Mouse (Mus musculus) megakaryocyte, embryonic 14.5 days (primary cell): ENCODE results near the gene Usp39. TPM values are rescaled to one million over a fixed set of nuclear protein-coding genes. Genes with fewer than 3 reads are reported as not detected.

Source experiments
- H3K27me3 ChIP-seq: replicated peaks from 2 replicates; pipeline ENCODE3; 2012; ENCODE audit warnings: inconsistent platforms
- H3K36me3 ChIP-seq: replicated peaks from 2 replicates; pipeline ENCODE3; 2012; ENCODE audit warnings: low read length, inconsistent platforms, mixed read lengths
- H3K4me1 ChIP-seq: 2 replicates; pipeline ENCODE4 v1.6.1; 2012; ENCODE audit warnings: inconsistent platforms
- H3K4me3 ChIP-seq: replicated peaks from 2 replicates; pipeline ENCODE3; 2012; ENCODE audit warnings: moderate library complexity, mild to moderate bottlenecking, inconsistent platforms
- H3K9me3 ChIP-seq: 2 replicates; pipeline ENCODE4 v1.6.1; 2012; ENCODE audit warnings: inconsistent platforms
- FLI1 ChIP-seq: IDR thresholded peaks from 2 replicates; pipeline ENCODE4 v1.6.1; 2012; ENCODE audit warnings: low read length, inconsistent platforms, mixed read lengths
- GATA1 ChIP-seq: IDR thresholded peaks from 3 replicates; pipeline ENCODE4 v1.6.1; 2012; ENCODE audit warnings: mixed read lengths, low read length, inconsistent platforms, borderline replicate concordance
- polyA plus RNA-seq: library from polyadenylated mRNA; stranded (reverse); fragments of >175 nt; gene quantifications from 2 replicates; pipeline ENCODE4 v1.2.3, GENCODE M21; 2012; ENCODE audit warnings: low replicate concordance; ENCODE audit not compliant: insufficient read depth

Usp39 gene
- polyA plus RNA-seq, 1 experiment = 27.8 TPM

- H3K4me1 ChIP-seq = peaks cover 76% of the 10 kb centered on the region
- no peak for TF ChIP-seq GATA1
- TF ChIP-seq FLI1 = no peak
Measured at GRCm38 (mm10) chr6:72362132-72363028, 17.4 kb upstream of the Usp39 start.

DNA sequence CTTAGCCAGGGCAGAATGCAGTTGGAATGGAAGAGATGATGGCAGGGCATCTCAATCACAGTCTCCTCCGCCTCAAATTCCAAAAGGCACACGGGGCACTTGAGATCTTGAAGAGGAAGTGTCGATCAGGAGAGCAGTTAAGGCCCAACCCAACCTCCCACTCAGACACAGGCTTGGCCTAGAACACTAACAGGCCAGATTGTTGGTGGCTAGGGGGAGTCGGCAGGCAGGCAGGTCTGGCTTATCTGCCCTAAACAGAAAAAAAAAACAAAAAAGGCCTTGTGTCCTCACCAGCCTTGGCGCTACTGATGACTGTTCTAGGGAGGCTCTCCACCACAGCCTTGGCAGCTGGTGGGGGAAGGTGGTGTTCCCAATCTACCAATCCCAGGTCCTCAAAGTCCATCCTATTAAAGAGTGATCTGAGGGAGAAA is 16.2 kb upstream of the Usp39 start:
- peaks cover 52% of the 10 kb centered on the region for H3K36me3 ChIP-seq

More at GRCm38 (mm10) chr6:72362132-72363028, 17.4 kb upstream of the Usp39 start:
- H3K4me3 ChIP-seq = peak overlapping the region; percentile 97
- H3K27me3 ChIP-seq = no peaks in the 10 kb centered on the region
- H3K9me3 ChIP-seq = no peaks in the 10 kb centered on the region
- peaks cover 51% of the 10 kb centered on the region for H3K36me3 ChIP-seq

DNA sequence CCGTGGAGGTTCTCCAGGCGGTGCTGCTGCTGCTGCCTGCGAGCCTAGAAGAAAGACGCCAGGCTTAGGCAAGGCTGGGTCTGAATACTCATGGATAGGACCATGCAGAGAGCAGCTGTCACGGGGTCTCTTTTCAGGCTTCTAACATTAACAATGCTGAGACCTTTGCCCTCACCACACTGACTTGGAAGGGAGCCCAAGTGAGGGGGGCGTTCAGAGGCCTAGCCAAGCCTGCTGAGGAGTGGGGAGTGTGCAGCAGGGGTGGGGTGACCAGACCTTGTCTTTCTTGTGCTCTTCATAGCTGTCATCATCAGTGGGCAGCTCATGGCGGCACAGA is 15.6 kb upstream of the Usp39 start:
- Histone ChIP-seq H3K9me3 (no peaks in the 10 kb centered on the region), H3K4me3 (peak overlapping the region; percentile 70), H3K27me3 (no peaks in the 10 kb centered on the region), H3K36me3 (peaks cover 54% of the 10 kb centered on the region), H3K4me1 (peaks cover 84% of the 10 kb centered on the region)
- TF ChIP-seq FLI1 (no peak), GATA1 (no peak)

More for the DNA sequence above, 16.2 kb upstream of the Usp39 start:
- Histone ChIP-seq H3K27me3 (no peaks in the 10 kb centered on the region), H3K4me1 (peaks cover 79% of the 10 kb centered on the region), H3K4me3 (peak overlapping the region; percentile 97), H3K9me3 (no peaks in the 10 kb centered on the region)
- TF ChIP-seq FLI1 = no peak

DNA sequence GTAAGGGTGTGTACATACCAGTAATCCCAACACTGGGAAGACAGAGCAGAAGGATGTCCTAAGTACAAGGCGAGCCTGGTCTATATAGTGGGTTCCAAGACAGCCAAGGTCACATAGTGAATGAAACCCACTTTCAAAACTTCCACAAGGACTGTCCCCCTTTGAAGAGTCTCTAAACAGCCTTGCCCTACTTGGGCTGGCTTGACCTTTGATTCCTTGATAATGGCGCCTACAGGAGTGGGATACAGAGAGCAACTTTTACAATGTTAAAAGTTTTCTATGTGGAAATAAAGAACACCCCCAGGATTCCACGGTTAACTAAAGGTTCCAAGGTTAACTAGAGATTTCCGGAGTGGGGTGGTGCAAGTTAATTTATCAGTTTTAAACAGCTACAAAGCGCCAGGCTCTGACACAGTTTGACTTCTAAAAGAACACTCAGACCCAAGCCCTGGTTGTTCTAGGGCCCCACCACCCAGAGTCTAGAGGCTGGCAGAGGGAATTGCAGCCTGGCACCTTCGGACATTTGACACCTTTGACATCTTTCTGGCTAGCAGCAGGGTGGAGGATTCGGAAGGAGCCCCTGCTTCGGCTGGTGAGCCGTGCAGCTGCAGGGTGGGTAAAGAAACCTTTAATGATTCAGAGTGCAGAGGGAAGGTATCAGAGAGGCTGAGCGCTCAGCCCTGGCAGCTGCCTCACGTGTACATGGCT is 15.1 kb upstream of the Usp39 start:
- Histone ChIP-seq H3K36me3 (peaks cover 54% of the 10 kb centered on the region), H3K27me3 (no peaks in the 10 kb centered on the region), H3K9me3 (no peaks in the 10 kb centered on the region), H3K4me3 (peak overlapping the region; percentile 70), H3K4me1 (peaks cover 88% of the 10 kb centered on the region)
- TF ChIP-seq GATA1 (no peak), FLI1 (no peak)

GRCm38 (mm10) chr6:72359343-72359742 is 14.4 kb upstream of the Usp39 start:
- Histone ChIP-seq H3K27me3 (no peaks in the 10 kb centered on the region), H3K4me1 (peaks cover 89% of the 10 kb centered on the region), H3K4me3 (no peak overlapping the region), H3K9me3 (no peaks in the 10 kb centered on the region), H3K36me3 (peaks cover 54% of the 10 kb centered on the region)
- TF ChIP-seq FLI1 (no peak), GATA1 (no peak)

DNA sequence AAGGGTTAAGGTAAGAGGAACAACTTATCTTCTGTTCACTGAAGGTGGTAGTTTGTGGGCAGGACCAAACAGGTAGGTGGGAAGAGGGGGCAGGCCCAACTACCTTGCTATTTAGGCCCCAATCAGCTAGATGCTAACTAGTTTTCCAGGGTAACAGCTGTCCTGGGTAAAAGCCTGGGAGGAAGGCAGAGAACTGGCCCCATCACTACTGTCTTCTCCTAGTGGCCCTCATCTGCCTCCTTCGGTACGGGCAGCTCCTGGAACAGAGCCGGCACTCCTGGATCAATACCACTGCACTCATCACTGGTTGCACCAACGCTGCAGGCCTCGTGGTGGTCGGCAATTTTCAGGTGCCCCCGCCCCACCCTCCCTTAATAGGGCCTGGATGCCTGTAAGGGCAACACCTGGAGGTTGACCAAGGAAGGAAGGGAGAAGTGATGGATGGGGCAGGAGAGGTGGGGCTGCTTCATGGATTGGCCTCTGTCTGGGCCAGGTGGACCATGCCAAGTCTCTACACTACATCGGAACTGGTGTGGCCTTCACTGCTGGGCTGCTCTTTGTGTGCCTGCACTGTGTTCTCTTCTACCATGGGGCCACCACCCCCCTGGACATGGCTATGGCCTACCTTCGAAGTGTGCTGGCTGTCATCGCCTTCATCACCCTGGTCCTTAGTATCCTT is 13.2 kb upstream of the Usp39 start:
- H3K4me1 ChIP-seq = peaks cover 89% of the 10 kb centered on the region
- TF ChIP-seq FLI1 = no peak
- TF ChIP-seq GATA1 = no peak
- H3K4me3 ChIP-seq = peak overlapping the region; percentile 50

DNA sequence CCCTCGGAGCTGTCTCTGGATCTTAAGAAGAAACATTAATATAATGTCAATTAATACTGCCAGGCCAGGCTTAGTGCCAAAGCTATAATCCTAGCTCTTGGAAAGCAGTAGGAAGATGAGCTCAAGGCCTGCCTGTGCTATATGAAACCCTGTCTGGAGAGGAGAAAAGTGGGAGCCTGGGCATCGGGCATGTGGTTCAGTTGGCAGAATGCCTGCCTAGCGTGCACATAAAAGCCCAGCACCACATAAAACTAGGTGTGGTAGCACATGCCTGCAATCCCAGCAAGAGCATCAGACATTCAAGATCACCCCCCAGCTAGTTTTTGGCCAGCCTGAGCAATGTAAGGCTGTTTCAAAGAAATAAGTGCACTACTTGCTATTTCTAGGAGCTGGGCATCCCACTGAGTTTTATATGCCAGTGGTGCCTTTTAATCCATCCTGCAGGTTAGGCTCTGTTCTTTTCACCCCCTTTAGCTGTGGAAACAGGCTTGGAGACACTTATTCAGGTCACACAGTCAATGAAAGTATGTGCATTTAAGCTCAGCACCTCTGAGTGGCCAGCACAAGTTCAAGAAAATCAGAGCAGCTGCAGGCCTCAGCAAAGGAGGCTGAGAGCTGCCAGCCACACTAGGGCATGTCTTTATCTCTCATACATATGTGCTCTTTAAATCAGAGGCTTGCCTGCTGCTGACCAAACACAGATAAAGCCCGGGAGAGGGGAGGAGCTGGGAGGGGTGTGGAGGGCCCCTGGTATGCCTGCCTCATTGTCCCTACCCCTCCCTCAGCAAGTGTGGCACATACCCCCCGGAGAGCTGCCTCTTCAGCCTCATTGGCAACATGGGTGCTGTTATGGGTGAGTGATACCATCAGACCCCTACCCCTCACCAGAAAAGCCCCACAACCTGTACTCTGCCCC is 12.4 kb upstream of the Usp39 start:
- Histone ChIP-seq H3K4me3 (no peak overlapping the region), H3K9me3 (no peaks in the 10 kb centered on the region), H3K27me3 (no peaks in the 10 kb centered on the region), H3K4me1 (peaks cover 90% of the 10 kb centered on the region), H3K36me3 (peaks cover 72% of the 10 kb centered on the region)
- TF ChIP-seq FLI1 (no peak), GATA1 (no peak)

More for the DNA sequence above, 13.2 kb upstream of the Usp39 start:
- H3K36me3 ChIP-seq = peaks cover 65% of the 10 kb centered on the region
- H3K9me3 ChIP-seq = no peaks in the 10 kb centered on the region
- H3K27me3 ChIP-seq = no peaks in the 10 kb centered on the region

- no peak for TF ChIP-seq GATA1
- no peak for TF ChIP-seq FLI1
- peak overlapping the region; percentile 94 for H3K4me3 ChIP-seq
- peaks cover 96% of the 10 kb centered on the region for H3K4me1 ChIP-seq
- no peaks in the 10 kb centered on the region for H3K27me3 ChIP-seq
- peaks cover 78% of the 10 kb centered on the region for H3K36me3 ChIP-seq
- H3K9me3 ChIP-seq = no peaks in the 10 kb centered on the region
Measured at GRCm38 (mm10) chr6:72356001-72356532, 11.1 kb upstream of the Usp39 start.
